Mouse (Mus musculus) erythroblast, embryonic 14.5 days (primary cell): ENCODE measurements around the gene Mrc1.

Source experiments
- GATA1 ChIP-seq: IDR thresholded peaks from 2 replicates; pipeline ENCODE4 v1.6.1; 2012; ENCODE audit warnings: low read length, inconsistent platforms, mixed read lengths
- TAL1 ChIP-seq: IDR thresholded peaks from 3 replicates; pipeline ENCODE4 v1.6.1; 2012; ENCODE audit warnings: low read length, inconsistent platforms, mixed read lengths

DNA sequence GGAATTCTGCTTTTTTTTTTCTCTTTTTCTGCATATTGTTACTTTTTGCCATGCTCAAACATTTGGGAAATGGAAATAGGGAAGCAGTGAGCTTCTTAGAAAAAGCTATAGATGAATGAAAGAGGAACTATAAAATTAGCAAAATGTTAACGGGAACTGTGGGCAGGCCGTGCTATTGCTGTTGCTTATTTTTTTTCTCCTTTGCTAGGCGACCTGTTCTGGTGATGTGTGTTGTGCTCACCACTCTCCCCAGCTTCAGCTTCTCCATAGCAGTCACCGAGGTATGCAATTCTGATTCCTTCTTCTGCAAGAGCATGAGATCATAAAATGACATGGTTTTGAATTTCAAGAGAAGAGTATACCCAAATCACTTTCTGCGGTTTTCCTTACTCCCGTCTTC, 37.1 kb upstream of the Mrc1 start:
- TF ChIP-seq GATA1 (no peak), TAL1 (no peak)
